Comparison of ENCODE assay signal across 11 mouse cellular contexts in the genomic region with DNA sequence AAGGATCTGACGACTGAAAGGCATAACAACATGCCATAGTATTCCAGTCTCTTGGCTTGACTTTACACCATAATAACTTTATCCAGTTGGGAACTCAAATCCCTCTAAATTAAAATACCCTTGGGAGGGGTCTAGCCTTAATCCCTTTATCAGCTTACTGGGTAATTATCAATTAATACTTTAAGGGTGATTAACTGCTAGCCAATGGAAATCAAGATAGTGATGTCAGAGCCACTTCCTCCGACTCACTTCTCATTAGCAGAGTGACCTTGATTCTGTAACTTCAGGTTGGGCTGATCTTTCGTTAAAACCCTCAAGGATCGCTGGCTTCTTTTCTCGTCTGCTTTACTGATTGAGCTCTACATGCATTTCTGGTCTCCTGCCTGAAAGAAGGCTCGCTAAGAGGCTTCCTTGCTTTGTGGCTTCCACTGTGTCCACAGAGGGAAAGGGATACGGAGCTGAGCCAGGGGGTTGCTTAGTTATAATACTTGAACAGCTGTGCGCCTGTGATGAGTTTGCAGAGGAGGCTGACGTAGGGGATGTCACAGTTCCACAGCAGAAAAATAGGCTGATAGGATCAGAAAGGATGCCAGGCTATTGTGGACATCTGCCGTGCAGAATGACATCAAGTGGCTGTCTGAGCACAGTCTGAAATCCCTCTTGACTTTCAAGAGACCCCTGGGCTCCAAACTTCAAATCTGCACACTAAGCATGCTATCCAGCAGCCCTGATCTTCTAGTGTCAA.
DNase-seq lines count a peak whose midpoint lies in the region; ATAC-seq lines count a peak whose summit lies in the region.
"Had no signal": no experiment of that assay in that cellular context is flagged by ENCODE, and none has a peak within 500 bp of the region (broad histone marks: within the 10 kb centered on the region; RNA-seq: fewer than 3 reads in every experiment).

No protein-coding gene starts in this region.

- no peak overlapping the region for H3K4me2 ChIP-seq in forebrain, embryonic 16.5 days (ENCODE audit: low read length)
- 0 out of 2 replicates have a peak overlapping the region, but pooled peaks have one; percentile 18 for H3K4me2 ChIP-seq in midbrain, embryonic 16.5 days (ENCODE audit: low read length)
- H3K4me2 ChIP-seq: liver, embryonic 12.5 days had no signal

- H3K4me3 ChIP-seq in forebrain, embryonic 10.5 days, result no peak overlapping the region
- H3K4me3 ChIP-seq in forebrain, embryonic 16.5 days (replicated peaks; ENCODE audit: low read length), result no peak overlapping the region
- no peak overlapping the region for H3K4me3 ChIP-seq in midbrain, embryonic 16.5 days (ENCODE audit: low read depth, low read length)
- H3K4me3 ChIP-seq: liver, embryonic 12.5 days had no signal

- ATAC-seq in forebrain, embryonic 16.5 days, result peak; percentile 64
- peak; percentile 76 for ATAC-seq in midbrain, embryonic 16.5 days
- no peak for ATAC-seq in megakaryocyte-erythroid progenitor cell, adult 5-6 weeks (replicated peaks; ENCODE audit: low FRiP score, low TSS enrichment, poor library complexity, severe bottlenecking)
- ATAC-seq in granulocyte monocyte progenitor cell, adult 5-6 weeks (replicated peaks; ENCODE audit: poor library complexity, severe bottlenecking), result no peak
- ATAC-seq: activated CD4-positive, CD25-positive, alpha-beta regulatory T cell, adult 4 months; liver, embryonic 12.5 days had no signal

- no peak overlapping the region for H3K9ac ChIP-seq in forebrain, embryonic 16.5 days (replicated peaks; ENCODE audit: low read depth, low read length)
- H3K9ac ChIP-seq in midbrain, embryonic 16.5 days (ENCODE audit: low read depth, low read length), result no peak overlapping the region
- H3K9ac ChIP-seq: liver, embryonic 12.5 days had no signal

- peak; percentile 15 for DNase-seq in forebrain, embryonic 10.5 days (ENCODE audit: extremely low spot score, low spot score)
- DNase-seq in layer of hippocampus, postnatal 10 days (ENCODE audit: low spot score in 2 of 2), result peak; percentile 21 to 23
- no peak for DNase-seq in testis, postnatal 14 days (ENCODE audit: low spot score)
- no peak for DNase-seq in heart, postnatal 4 days
- DNase-seq: spleen, adult 18-20 months had no signal

- H3K4me1 ChIP-seq in forebrain, embryonic 10.5 days, result peaks cover 25% of the 10 kb centered on the region
- peaks cover 6% of the 10 kb centered on the region for H3K4me1 ChIP-seq in forebrain, embryonic 16.5 days (replicated peaks; ENCODE audit: control insufficient read depth, insufficient read depth, low read length)
- H3K4me1 ChIP-seq in midbrain, embryonic 16.5 days (ENCODE audit: control insufficient read depth, insufficient read depth, low read length), result peaks cover 11% of the 10 kb centered on the region; the same call in 1 of the 2 replicates
- H3K4me1 ChIP-seq: liver, embryonic 12.5 days had no signal

- no peaks in the 10 kb centered on the region for H3K36me3 ChIP-seq in forebrain, embryonic 10.5 days (replicated peaks)
- H3K36me3 ChIP-seq in forebrain, embryonic 16.5 days (ENCODE audit: control insufficient read depth, insufficient read depth), result no peaks in the 10 kb centered on the region
- H3K36me3 ChIP-seq in midbrain, embryonic 16.5 days (ENCODE audit: control insufficient read depth, insufficient read depth, low read length), result no peaks in the 10 kb centered on the region
- H3K36me3 ChIP-seq: liver, embryonic 12.5 days had no signal

- no peaks in the 10 kb centered on the region for H3K27me3 ChIP-seq in forebrain, embryonic 10.5 days (ENCODE audit: poor library complexity, severe bottlenecking)
- no peaks in the 10 kb centered on the region for H3K27me3 ChIP-seq in forebrain, embryonic 16.5 days (replicated peaks; ENCODE audit: control insufficient read depth, insufficient read depth, low read length)
- no peaks in the 10 kb centered on the region for H3K27me3 ChIP-seq in midbrain, embryonic 16.5 days (ENCODE audit: control insufficient read depth, insufficient read depth, low read depth, low read length)
- H3K27me3 ChIP-seq: liver, embryonic 12.5 days had no signal

- no peak overlapping the region for H3K27ac ChIP-seq in forebrain, embryonic 10.5 days
- 0 out of 2 replicates have a peak overlapping the region, but pooled peaks have one; percentile 53 for H3K27ac ChIP-seq in forebrain, embryonic 16.5 days (ENCODE audit: low read length)
- no peak overlapping the region for H3K27ac ChIP-seq in midbrain, embryonic 16.5 days (ENCODE audit: low read length)
- H3K27ac ChIP-seq: liver, embryonic 12.5 days had no signal

- no peaks in the 10 kb centered on the region for H3K9me3 ChIP-seq in forebrain, embryonic 10.5 days
- no peaks in the 10 kb centered on the region for H3K9me3 ChIP-seq in forebrain, embryonic 16.5 days (ENCODE audit: control insufficient read depth, low read length)
- no peaks in the 10 kb centered on the region for H3K9me3 ChIP-seq in midbrain, embryonic 16.5 days (replicated peaks; ENCODE audit: control insufficient read depth, low read length, poor library complexity, severe bottlenecking)
- H3K9me3 ChIP-seq: liver, embryonic 12.5 days had no signal

- WGBS in forebrain, embryonic 10.5 days, result 27% methylated on average over 10 of the region's 10 CpGs
- WGBS in forebrain, embryonic 16.5 days, result 12% methylated on average over 10 of the region's 10 CpGs
- 5% methylated on average over 10 of the region's 10 CpGs for WGBS in midbrain, embryonic 16.5 days

Comparison
In these comparisons a context has a peak if more than half of its experiments do, and no peak if none do; other contexts are left out.
1. DNase-seq: peak in forebrain, embryonic 10.5 days (single experiment) and layer of hippocampus, postnatal 10 days (2 of 2); none in testis, postnatal 14 days (single experiment) and heart, postnatal 4 days (single experiment).
2. ATAC-seq: peak in forebrain, embryonic 16.5 days (single experiment) and midbrain, embryonic 16.5 days (single experiment); none in megakaryocyte-erythroid progenitor cell, adult 5-6 weeks (single experiment) and granulocyte monocyte progenitor cell, adult 5-6 weeks (single experiment).